Mouse (Mus musculus) embryonic facial prominence, embryonic 13.5 days (tissue): ENCODE measurements at regions not wholly inside any gene's neighbourhood (a gene's known extent, or its start where the extent isn't known, plus 50 kb on each side); places are given as distances from the start of the nearest gene placed in this dataset.

Experiments used
- ATAC-seq: fragments of 200-750 bp; cut with Nextera tagmentation; 2 replicates; pipeline ENCODE4 v1.8.0; 2017; ENCODE audit warnings: low read depth; ENCODE audit not compliant: insufficient number of reproducible peaks, insufficient read depth, low FRiP score, low TSS enrichment
- H3K27ac ChIP-seq: fragments of 300-500 bp; sonication (generic); 2 replicates; pipeline ENCODE4 v1.5.1; 2015; ENCODE audit warnings: moderate library complexity, mild to moderate bottlenecking, inconsistent platforms
- H3K27me3 ChIP-seq: fragments of 300-500 bp; sonication (generic); 2 replicates; pipeline ENCODE4 v1.6.1; 2015; ENCODE audit warnings: mild to moderate bottlenecking, inconsistent platforms
- H3K36me3 ChIP-seq: fragments of 300-500 bp; sonication (generic); 2 replicates; pipeline ENCODE4 v1.6.1; 2015; ENCODE audit warnings: mild to moderate bottlenecking, inconsistent platforms
- H3K4me1 ChIP-seq: fragments of 300-500 bp; sonication (generic); 2 replicates; pipeline ENCODE4 v1.6.1; 2015; ENCODE audit warnings: inconsistent platforms
- H3K4me2 ChIP-seq: fragments of 300-500 bp; sonication (generic); 2 replicates; pipeline ENCODE4 v1.6.1; 2015; ENCODE audit warnings: moderate library complexity, mild to moderate bottlenecking, inconsistent platforms
- H3K4me3 ChIP-seq: fragments of 300-500 bp; sonication (generic); 2 replicates; pipeline ENCODE4 v1.5.1; 2015; ENCODE audit warnings: mild to moderate bottlenecking, inconsistent platforms
- H3K9ac ChIP-seq: fragments of 300-500 bp; sonication (generic); 2 replicates; pipeline ENCODE4 v1.6.1; 2015; ENCODE audit warnings: mild to moderate bottlenecking, inconsistent platforms
- H3K9me3 ChIP-seq: fragments of 300-500 bp; sonication (generic); 2 replicates; pipeline ENCODE4 v1.6.1; 2016; ENCODE audit warnings: inconsistent platforms
- WGBS: fragments of 180-500 bp; shearing (Covaris S2); methylation state at CpG from one replicate; pipeline ENCODE4 v1.1.7; 2015; ENCODE audit warnings: mixed read lengths; 5-methylcytosine and 5-hydroxymethylcytosine counted together

DNA sequence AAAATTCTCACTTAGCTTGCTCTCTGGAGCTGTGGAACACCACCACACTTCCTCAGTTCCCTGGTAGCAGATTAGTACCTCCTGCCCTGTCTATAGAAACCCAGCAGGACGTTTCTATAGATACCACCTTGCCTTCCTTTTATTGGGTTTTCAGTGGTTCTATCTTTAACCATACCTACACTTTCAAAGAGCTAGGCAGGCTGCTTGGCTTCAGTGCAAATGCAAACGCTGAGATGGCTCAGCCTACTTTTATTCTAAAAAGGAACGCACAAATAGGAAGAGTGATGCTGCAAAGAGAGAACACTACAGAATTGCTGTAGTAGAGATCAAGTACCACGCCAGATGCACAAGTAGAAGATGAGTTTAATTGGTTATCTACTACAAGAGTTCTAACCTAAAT lies 120.9 kb upstream of the Ifne start:
- H3K4me2 ChIP-seq = no peak overlapping the region
- no peaks in the 10 kb centered on the region for H3K27me3 ChIP-seq
- H3K4me1 ChIP-seq = no peaks in the 10 kb centered on the region
- no peak overlapping the region for H3K9ac ChIP-seq
- no peak for ATAC-seq
- H3K27ac ChIP-seq = no peak overlapping the region
- H3K36me3 ChIP-seq = no peaks in the 10 kb centered on the region
- H3K9me3 ChIP-seq = no peaks in the 10 kb centered on the region
- no peak overlapping the region for H3K4me3 ChIP-seq
- WGBS = 77% methylated on average over 4 of the region's 4 CpGs

DNA sequence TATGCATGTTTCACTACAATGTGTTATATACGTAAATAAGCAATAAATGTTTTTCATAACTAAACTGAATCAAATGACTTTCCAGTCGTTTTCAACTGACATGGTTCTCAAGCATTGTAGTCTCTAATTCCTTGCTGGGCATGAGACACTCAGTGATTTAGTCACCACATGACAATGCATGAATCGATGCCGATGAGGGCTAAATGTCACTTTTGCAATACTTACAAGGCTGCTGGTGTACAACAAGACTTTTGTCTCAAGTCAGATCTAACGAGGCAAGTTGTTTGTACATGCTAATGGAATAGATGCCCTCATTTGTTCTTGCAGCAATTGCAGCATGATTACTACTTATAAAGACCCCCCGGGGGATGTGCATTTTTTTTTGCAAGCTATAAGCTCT lies 120.2 kb upstream of the Ifne start:
- Histone ChIP-seq H3K27ac (no peak overlapping the region), H3K36me3 (no peaks in the 10 kb centered on the region), H3K27me3 (no peaks in the 10 kb centered on the region), H3K4me3 (no peak overlapping the region), H3K4me2 (no peak overlapping the region), H3K9me3 (no peaks in the 10 kb centered on the region), H3K9ac (no peak overlapping the region), H3K4me1 (no peaks in the 10 kb centered on the region)
- ATAC-seq = no peak
- WGBS = 76% methylated on average over 6 of the region's 6 CpGs

DNA sequence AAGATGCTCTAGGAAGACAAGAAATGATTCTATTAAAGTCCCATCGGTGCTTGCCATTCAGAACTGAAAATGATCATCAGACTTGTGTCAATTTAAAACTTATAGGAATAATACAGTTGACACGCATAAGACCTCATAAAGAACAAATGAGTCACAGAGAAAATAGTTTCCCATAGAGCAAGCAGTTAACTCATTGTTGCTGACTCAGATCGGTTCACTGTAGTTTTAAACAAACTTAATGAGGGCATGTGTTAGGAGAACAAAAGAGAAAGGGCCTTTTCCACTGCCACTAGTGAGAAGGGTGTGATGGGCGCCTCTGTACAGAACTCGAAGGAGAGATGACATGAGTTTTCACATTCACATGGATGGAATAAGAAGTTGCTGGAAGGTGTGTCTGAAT lies 118.3 kb upstream of the Ifne start:
- Histone ChIP-seq H3K27me3 (no peaks in the 10 kb centered on the region), H3K4me3 (no peak overlapping the region), H3K4me2 (no peak overlapping the region), H3K9me3 (no peaks in the 10 kb centered on the region), H3K4me1 (no peaks in the 10 kb centered on the region), H3K27ac (no peak overlapping the region), H3K9ac (no peak overlapping the region), H3K36me3 (no peaks in the 10 kb centered on the region)
- no peak for ATAC-seq
- 85% methylated on average over 5 of the region's 5 CpGs for WGBS

DNA sequence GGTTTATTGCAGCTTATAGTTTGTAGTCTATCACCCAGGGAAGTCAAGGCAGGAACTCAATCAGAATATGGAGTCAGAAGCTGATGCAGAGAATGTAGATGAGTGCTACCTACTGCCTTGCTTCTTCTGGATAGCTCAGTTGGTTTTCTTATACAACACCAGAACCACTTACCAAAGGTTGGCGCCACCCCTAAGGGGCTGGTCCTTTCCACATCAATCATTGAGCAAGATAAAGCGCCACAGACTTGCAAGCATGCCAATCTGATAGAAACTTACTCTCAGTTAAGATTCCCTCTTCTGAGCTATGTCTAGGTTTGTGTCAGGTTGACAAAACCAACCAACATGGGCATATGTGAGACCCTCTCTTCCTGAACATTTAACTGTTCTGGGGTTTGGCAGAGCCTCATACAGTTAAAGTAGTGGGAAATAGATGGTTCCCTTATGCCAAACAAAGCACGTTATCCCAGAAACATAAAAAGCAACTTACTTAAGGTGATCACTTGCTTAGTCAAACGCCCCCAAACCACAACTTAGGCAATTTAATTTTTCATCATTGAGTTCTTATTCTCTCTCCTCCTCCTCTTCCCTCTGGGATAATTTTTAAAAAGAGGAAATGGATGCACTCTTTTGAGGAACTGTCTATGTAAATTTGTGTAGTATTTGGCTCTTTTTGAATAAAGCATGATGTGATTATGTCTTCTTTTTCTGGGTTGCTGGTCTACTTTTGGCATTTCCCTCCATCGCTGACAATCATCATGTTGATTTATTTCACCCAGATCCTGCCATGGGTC lies 115.3 kb upstream of the Ifne start:
- Histone ChIP-seq H3K4me1 (no peaks in the 10 kb centered on the region), H3K27me3 (no peaks in the 10 kb centered on the region), H3K9ac (no peak overlapping the region), H3K27ac (no peak overlapping the region), H3K4me2 (no peak overlapping the region), H3K4me3 (no peak overlapping the region), H3K9me3 (no peaks in the 10 kb centered on the region), H3K36me3 (no peaks in the 10 kb centered on the region)
- 78% methylated on average over 5 of the region's 5 CpGs for WGBS
- ATAC-seq = no peak

DNA sequence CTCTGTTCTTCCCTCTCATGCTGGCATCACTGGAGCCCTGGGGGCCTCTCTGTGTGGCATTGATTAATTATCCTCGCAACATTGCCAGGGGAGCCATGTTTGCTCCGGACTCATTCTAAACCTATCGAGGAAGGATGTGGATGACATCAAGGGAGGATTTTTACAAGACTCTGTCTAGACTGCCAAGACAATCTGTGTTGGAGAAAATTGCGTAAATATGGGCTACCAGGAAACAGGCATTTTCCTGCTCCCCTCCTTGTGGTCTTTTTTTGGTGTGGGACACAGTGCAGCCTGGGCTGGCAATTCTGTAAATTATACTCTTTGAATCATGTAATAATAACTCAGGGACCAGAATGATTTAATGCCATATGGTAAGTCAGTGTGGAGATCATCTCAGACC lies 114.5 kb upstream of the Ifne start:
- H3K9me3 ChIP-seq = no peaks in the 10 kb centered on the region
- H3K4me1 ChIP-seq = no peaks in the 10 kb centered on the region
- ATAC-seq = no peak
- no peaks in the 10 kb centered on the region for H3K36me3 ChIP-seq
- H3K27ac ChIP-seq = no peak overlapping the region
- no peak overlapping the region for H3K4me3 ChIP-seq
- H3K4me2 ChIP-seq = no peak overlapping the region
- no peaks in the 10 kb centered on the region for H3K27me3 ChIP-seq
- 63% methylated on average over 4 of the region's 4 CpGs for WGBS
- no peak overlapping the region for H3K9ac ChIP-seq

DNA sequence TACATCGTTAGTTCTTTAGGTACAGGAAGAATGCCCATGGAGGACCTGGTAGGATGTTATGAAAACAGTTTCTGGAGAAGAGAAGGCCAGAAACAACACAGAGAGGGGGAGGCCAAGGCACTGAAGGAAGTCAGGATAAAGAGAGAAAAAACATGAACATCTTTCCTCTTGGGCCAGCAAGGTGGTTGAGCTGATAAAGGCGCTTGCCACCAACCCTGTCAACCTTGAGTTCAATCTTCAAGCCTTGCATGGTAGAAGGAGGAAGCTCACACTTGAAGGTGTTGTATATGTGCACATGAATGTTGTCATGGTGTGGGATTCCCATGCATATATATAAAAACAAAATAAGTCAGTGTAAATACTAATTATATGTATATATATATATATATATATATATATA lies 112.5 kb upstream of the Ifne start:
- Histone ChIP-seq H3K4me2 (no peak overlapping the region), H3K36me3 (no peaks in the 10 kb centered on the region), H3K27ac (no peak overlapping the region), H3K4me3 (no peak overlapping the region), H3K9me3 (no peaks in the 10 kb centered on the region), H3K9ac (no peak overlapping the region), H3K4me1 (no peaks in the 10 kb centered on the region), H3K27me3 (no peaks in the 10 kb centered on the region)
- no peak for ATAC-seq
- 87% methylated on average over 2 of the region's 2 CpGs for WGBS

DNA sequence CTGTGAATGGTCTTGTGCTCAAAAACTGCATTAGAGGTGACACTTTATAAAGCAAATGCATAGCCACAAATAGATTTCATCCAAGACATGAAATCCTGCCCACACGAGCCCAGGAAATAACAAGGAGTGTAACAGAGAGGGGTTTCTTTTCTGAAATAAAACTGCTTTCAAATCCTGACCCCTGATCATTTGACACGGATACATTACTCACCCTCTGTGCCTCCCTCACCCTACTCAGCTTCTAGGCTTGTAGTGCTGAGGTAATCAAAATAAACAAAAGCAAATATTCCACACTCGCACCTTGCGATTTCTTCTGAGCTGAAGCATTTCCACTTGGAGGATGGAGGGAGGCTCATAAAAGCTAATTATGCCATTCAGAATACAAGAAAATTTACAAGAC lies 108.4 kb upstream of the Ifne start:
- no peaks in the 10 kb centered on the region for H3K4me1 ChIP-seq
- H3K9ac ChIP-seq = no peak overlapping the region
- ATAC-seq = no peak
- no peaks in the 10 kb centered on the region for H3K27me3 ChIP-seq
- no peaks in the 10 kb centered on the region for H3K36me3 ChIP-seq
- H3K4me3 ChIP-seq = no peak overlapping the region
- no peaks in the 10 kb centered on the region for H3K9me3 ChIP-seq
- H3K4me2 ChIP-seq = no peak overlapping the region
- H3K27ac ChIP-seq = no peak overlapping the region
- 58% methylated on average over 4 of the region's 4 CpGs for WGBS

DNA sequence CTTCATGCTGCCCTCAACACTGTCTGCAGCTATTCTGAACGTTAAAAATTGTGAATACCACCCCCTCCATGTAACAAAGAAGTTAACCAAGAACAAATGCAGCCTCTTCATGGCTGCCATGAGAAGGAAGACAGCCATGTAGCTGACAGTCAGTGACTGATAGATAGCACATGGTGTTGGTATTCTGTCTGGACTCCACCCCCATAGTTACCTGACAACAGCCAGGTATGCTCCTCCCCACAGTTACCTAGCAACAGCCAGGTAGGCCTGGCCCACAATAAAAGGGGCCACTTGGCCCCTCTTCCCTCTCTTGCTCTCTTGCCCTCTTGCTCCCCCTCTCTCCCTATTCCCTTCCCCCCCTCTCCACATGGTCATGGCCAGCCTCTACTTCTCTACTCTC lies 107.1 kb upstream of the Ifne start:
- Histone ChIP-seq H3K4me2 (no peak overlapping the region), H3K27ac (no peak overlapping the region), H3K36me3 (no peaks in the 10 kb centered on the region), H3K27me3 (no peaks in the 10 kb centered on the region), H3K9me3 (no peaks in the 10 kb centered on the region), H3K4me1 (no peaks in the 10 kb centered on the region), H3K4me3 (no peak overlapping the region), H3K9ac (no peak overlapping the region)
- ATAC-seq = no peak
- 50% methylated on average over 1 of the region's 1 CpGs for WGBS

DNA sequence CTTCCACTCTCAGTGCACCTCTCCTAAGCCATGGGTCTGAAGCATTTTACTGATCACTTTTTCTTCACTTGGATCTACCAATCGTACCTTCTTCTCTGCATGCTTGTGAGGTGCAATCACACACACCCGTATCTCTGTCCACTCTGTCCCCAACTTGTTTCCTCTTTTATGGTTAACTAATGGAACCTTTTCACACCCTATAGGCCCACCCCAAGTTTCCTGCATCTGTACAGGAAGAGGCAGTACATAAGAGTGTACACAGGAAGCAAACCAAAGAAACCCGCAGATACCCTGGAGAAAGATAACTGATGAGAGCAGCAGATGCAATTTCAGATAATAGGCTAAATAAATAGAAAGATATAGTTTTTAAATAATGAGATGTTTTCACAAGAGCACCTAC lies 102.5 kb upstream of the Ifne start:
- no peaks in the 10 kb centered on the region for H3K27me3 ChIP-seq
- no peak overlapping the region for H3K4me2 ChIP-seq
- H3K9ac ChIP-seq = no peak overlapping the region
- no peaks in the 10 kb centered on the region for H3K36me3 ChIP-seq
- no peak for ATAC-seq
- H3K9me3 ChIP-seq = no peaks in the 10 kb centered on the region
- H3K4me3 ChIP-seq = no peak overlapping the region
- no peaks in the 10 kb centered on the region for H3K4me1 ChIP-seq
- 81% methylated on average over 3 of the region's 3 CpGs for WGBS
- no peak overlapping the region for H3K27ac ChIP-seq

DNA sequence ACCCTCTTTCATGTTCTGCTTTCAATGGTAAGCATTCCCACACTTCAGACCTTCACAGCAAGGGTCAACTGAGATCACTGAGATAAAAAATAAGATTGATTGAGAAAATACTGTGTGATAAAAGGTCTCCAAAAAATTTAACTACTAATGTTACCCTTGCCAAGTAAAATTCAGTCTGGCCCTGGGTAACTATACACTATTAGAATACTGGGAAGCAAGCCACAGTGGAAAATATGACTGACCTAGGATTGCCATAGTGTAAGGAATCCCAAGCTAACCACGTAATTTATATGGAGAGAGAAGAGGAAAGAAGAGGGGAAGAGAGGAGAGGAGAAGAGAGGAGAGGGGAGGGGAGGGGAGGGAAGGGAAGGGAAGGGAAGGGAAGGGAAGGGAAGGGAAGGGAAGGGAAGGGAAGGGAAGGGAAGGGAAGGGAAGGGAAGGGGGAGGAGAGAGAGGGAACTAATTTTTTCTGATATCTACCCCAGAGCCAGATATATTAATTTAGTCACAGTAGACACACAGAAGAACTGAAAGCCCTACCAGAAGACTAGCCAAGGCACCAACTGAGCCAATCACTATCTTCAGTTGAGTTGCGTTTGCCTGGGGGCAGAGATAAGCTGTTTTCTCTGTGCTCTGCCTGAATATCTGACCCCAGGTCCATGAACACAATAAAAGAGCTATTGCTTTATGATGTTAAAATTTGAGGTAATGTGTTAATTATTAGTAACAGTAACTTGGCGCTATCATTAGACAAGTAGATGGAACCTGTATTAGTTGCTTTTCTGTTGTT lies 97.3 kb upstream of the Ifne start:
- no peak overlapping the region for H3K27ac ChIP-seq
- no peaks in the 10 kb centered on the region for H3K9me3 ChIP-seq
- WGBS = 68% methylated on average over 3 of the region's 3 CpGs
- H3K27me3 ChIP-seq = no peaks in the 10 kb centered on the region
- no peak overlapping the region for H3K9ac ChIP-seq
- ATAC-seq = no peak
- no peaks in the 10 kb centered on the region for H3K4me1 ChIP-seq
- H3K4me2 ChIP-seq = no peak overlapping the region
- no peaks in the 10 kb centered on the region for H3K36me3 ChIP-seq
- no peak overlapping the region for H3K4me3 ChIP-seq

DNA sequence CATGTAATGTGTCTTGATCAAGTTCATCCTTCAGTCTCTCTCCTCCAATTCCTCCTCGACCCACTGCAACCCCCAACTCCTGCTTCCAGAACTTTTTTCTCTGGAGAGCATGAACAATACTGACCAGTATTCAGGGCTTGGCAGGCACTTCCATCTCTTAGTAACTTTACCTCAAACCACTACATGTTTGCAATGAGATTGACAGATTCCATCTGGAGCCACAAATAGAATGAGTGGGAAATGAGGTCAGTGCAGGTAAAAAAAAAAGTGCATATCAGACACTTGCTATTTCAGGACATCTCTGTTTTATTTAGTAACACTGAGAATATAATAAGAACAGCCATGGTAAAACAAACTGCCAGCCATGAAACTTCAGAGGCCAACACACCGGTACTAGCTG lies 94.5 kb upstream of the Ifne start:
- no peak overlapping the region for H3K4me3 ChIP-seq
- no peak overlapping the region for H3K4me2 ChIP-seq
- H3K36me3 ChIP-seq = no peaks in the 10 kb centered on the region
- H3K9ac ChIP-seq = no peak overlapping the region
- H3K9me3 ChIP-seq = no peaks in the 10 kb centered on the region
- H3K27ac ChIP-seq = no peak overlapping the region
- no peaks in the 10 kb centered on the region for H3K27me3 ChIP-seq
- no peak for ATAC-seq
- WGBS = 74% methylated on average over 2 of the region's 2 CpGs
- no peaks in the 10 kb centered on the region for H3K4me1 ChIP-seq

DNA sequence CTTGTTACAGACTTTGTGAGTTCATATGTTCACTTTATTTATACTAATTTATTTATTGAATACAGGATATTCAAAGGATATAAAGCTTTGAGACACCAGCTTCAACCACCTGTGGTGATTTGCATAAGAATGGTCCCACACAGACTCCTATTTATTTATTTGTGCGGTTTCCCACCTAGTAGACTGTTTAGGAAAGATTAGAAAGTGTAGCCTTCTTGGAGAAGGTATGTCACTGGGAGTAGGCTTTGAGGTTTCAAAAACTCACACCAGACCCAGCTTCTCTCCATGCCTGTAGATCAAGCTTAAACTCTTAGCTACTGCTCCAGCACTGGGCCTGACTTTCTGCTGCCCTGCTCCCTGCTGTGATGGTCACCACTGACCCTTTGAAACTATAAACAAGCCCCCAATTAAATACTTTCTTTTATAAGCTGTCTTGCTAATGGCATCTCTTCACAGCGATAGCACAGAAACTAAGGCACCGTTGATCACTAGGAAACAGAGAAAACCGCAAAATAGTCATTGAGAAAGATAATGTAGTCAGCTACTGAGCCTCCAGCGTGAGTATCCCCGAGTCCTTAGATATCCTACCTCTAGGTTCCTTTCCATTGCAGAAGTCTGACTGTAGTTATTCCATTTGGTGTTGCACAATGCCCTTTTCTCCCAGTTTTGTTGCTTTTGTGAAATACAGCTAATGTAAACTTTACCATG lies 89.3 kb upstream of the Ifne start:
- H3K9me3 ChIP-seq = no peaks in the 10 kb centered on the region
- no peaks in the 10 kb centered on the region for H3K36me3 ChIP-seq
- no peak overlapping the region for H3K27ac ChIP-seq
- H3K4me3 ChIP-seq = no peak overlapping the region
- H3K9ac ChIP-seq = no peak overlapping the region
- H3K27me3 ChIP-seq = no peaks in the 10 kb centered on the region
- no peak overlapping the region for H3K4me2 ChIP-seq
- no peak for ATAC-seq
- WGBS = 57% methylated on average over 6 of the region's 6 CpGs
- no peaks in the 10 kb centered on the region for H3K4me1 ChIP-seq
